Mouse (Mus musculus): ENCODE results near the gene Nr2f2. TPM values are rescaled to one million over a fixed set of nuclear protein-coding genes. Genes with fewer than 3 reads are reported as not detected.

The Nr2f2 gene
- polyA plus RNA-seq, 1 experiment from 2014 or later, result 56.9 TPM

GRCm38 (mm10) chr7:70369061-70369730 is 2.7 kb upstream of the Nr2f2 start:
- H3K9me3 ChIP-seq (ENCODE audit: control insufficient read depth, low read length), result no peaks in the 10 kb centered on the region
- H3K4me1 ChIP-seq (replicated peaks; ENCODE audit: control insufficient read depth, insufficient read depth, low read length), result peaks cover 9% of the 10 kb centered on the region; the same call in 1 of the 2 replicates
- peak; percentile 73 for DNase-seq (ENCODE audit: low spot score)
- ATAC-seq (replicated peaks; ENCODE audit: low FRiP score, low TSS enrichment, low read depth), result no peak
- H3K27me3 ChIP-seq (replicated peaks; ENCODE audit: control insufficient read depth, insufficient read depth, low read length), result peaks cover 17% of the 10 kb centered on the region
- H3K36me3 ChIP-seq (ENCODE audit: control insufficient read depth, insufficient read depth, low read length), result no peaks in the 10 kb centered on the region
- H3K9ac ChIP-seq (ENCODE audit: low read length), result peak overlapping the region; percentile 44
- WGBS, result 7% methylated on average over 37 of the region's 37 CpGs
- H3K4me3 ChIP-seq (ENCODE audit: low read depth, low read length), result peak overlapping the region; percentile 36
- peak overlapping the region; percentile 60 for H3K4me2 ChIP-seq (ENCODE audit: low read length)
- H3K27ac ChIP-seq (ENCODE audit: low read depth), result peak overlapping the region; percentile 57; the same call in 1 of the 2 replicates

GRCm38 (mm10) chr7:70368751-70369060 is 2.2 kb upstream of the Nr2f2 start:
- no peak for DNase-seq (ENCODE audit: low spot score)
- 46% methylated on average over 4 of the region's 4 CpGs for WGBS

GRCm38 (mm10) chr7:70368268-70368655 is 1.7 kb upstream of the Nr2f2 start:
- Histone ChIP-seq H3K36me3 (ENCODE audit: control insufficient read depth, insufficient read depth, low read length) (no peaks in the 10 kb centered on the region), H3K27ac (ENCODE audit: low read depth) (peak overlapping the region; percentile 1; the same call in 1 of the 2 replicates), H3K4me2 (ENCODE audit: low read length) (peak overlapping the region; percentile 60), H3K4me1 (replicated peaks; ENCODE audit: control insufficient read depth, insufficient read depth, low read length) (peaks cover 9% of the 10 kb centered on the region; the same call in 1 of the 2 replicates), H3K9ac (ENCODE audit: low read length) (no peak overlapping the region), H3K27me3 (replicated peaks; ENCODE audit: control insufficient read depth, insufficient read depth, low read length) (peaks cover 20% of the 10 kb centered on the region), H3K4me3 (ENCODE audit: low read depth, low read length) (peak overlapping the region; percentile 8), H3K9me3 (ENCODE audit: control insufficient read depth, low read length) (no peaks in the 10 kb centered on the region)
- DNase-seq (ENCODE audit: low spot score), result no peak
- 51% methylated on average over 6 of the region's 6 CpGs for WGBS
- no peak for ATAC-seq (replicated peaks; ENCODE audit: low FRiP score, low TSS enrichment, low read depth)

More at GRCm38 (mm10) chr7:70368751-70369060, 2.2 kb upstream of the Nr2f2 start:
- Histone ChIP-seq H3K4me1 (replicated peaks; ENCODE audit: control insufficient read depth, insufficient read depth, low read length) (peaks cover 9% of the 10 kb centered on the region; the same call in 1 of the 2 replicates), H3K27ac (ENCODE audit: low read depth) (peak overlapping the region; percentile 57; the same call in 1 of the 2 replicates), H3K9ac (ENCODE audit: low read length) (peak overlapping the region; percentile 44; the same call in 1 of the 2 replicates), H3K4me2 (ENCODE audit: low read length) (peak overlapping the region; percentile 60), H3K27me3 (replicated peaks; ENCODE audit: control insufficient read depth, insufficient read depth, low read length) (peaks cover 17% of the 10 kb centered on the region), H3K36me3 (ENCODE audit: control insufficient read depth, insufficient read depth, low read length) (no peaks in the 10 kb centered on the region), H3K4me3 (ENCODE audit: low read depth, low read length) (peak overlapping the region; percentile 36), H3K9me3 (ENCODE audit: control insufficient read depth, low read length) (no peaks in the 10 kb centered on the region)
- ATAC-seq (replicated peaks; ENCODE audit: low FRiP score, low TSS enrichment, low read depth), result no peak

GRCm38 (mm10) chr7:70367591-70368267 is 1.2 kb upstream of the Nr2f2 start:
- peak overlapping the region; percentile 1; the same call in 1 of the 2 replicates for H3K27ac ChIP-seq (ENCODE audit: low read depth)
- no peak for DNase-seq (ENCODE audit: low spot score)

GRCm38 (mm10) chr7:70366808-70367095 is 217 bp upstream of the Nr2f2 start:
- Histone ChIP-seq H3K4me2 (ENCODE audit: low read length) (peak overlapping the region; percentile 60), H3K27ac (ENCODE audit: low read depth) (peak overlapping the region; percentile 88), H3K4me3 (ENCODE audit: low read depth, low read length) (peak overlapping the region; percentile 55), H3K9ac (ENCODE audit: low read length) (peak overlapping the region; percentile 72), H3K9me3 (ENCODE audit: control insufficient read depth, low read length) (no peaks in the 10 kb centered on the region), H3K4me1 (replicated peaks; ENCODE audit: control insufficient read depth, insufficient read depth, low read length) (peaks cover 12% of the 10 kb centered on the region; the same call in 1 of the 2 replicates), H3K36me3 (ENCODE audit: control insufficient read depth, insufficient read depth, low read length) (no peaks in the 10 kb centered on the region), H3K27me3 (replicated peaks; ENCODE audit: control insufficient read depth, insufficient read depth, low read length) (peaks cover 20% of the 10 kb centered on the region)
- WGBS, result 0% methylated on average over 1 of the region's 1 CpGs
- ATAC-seq (replicated peaks; ENCODE audit: low FRiP score, low TSS enrichment, low read depth) (no peak), DNase-seq (ENCODE audit: low spot score) (no peak)

More at GRCm38 (mm10) chr7:70367591-70368267, 1.2 kb upstream of the Nr2f2 start:
- H3K4me3 ChIP-seq (ENCODE audit: low read depth, low read length), result peak overlapping the region; percentile 55
- peaks cover 11% of the 10 kb centered on the region; the same call in 1 of the 2 replicates for H3K4me1 ChIP-seq (replicated peaks; ENCODE audit: control insufficient read depth, insufficient read depth, low read length)
- no peaks in the 10 kb centered on the region for H3K36me3 ChIP-seq (ENCODE audit: control insufficient read depth, insufficient read depth, low read length)
- H3K9ac ChIP-seq (ENCODE audit: low read length), result peak overlapping the region; percentile 72; the same call in 1 of the 2 replicates
- peak overlapping the region; percentile 60 for H3K4me2 ChIP-seq (ENCODE audit: low read length)
- no peaks in the 10 kb centered on the region for H3K9me3 ChIP-seq (ENCODE audit: control insufficient read depth, low read length)
- WGBS, result 38% methylated on average over 16 of the region's 16 CpGs
- H3K27me3 ChIP-seq (replicated peaks; ENCODE audit: control insufficient read depth, insufficient read depth, low read length), result peaks cover 20% of the 10 kb centered on the region
- ATAC-seq (replicated peaks; ENCODE audit: low FRiP score, low TSS enrichment, low read depth), result peak; percentile 37; the same call in 1 of the 2 replicates

- Histone ChIP-seq H3K9me3 (ENCODE audit: control insufficient read depth, low read length) (no peaks in the 10 kb centered on the region), H3K4me2 (ENCODE audit: low read length) (peak overlapping the region; percentile 60), H3K27me3 (replicated peaks; ENCODE audit: control insufficient read depth, insufficient read depth, low read length) (peaks cover 12% of the 10 kb centered on the region), H3K27ac (ENCODE audit: low read depth) (peak overlapping the region; percentile 88), H3K4me1 (replicated peaks; ENCODE audit: control insufficient read depth, insufficient read depth, low read length) (peaks cover 12% of the 10 kb centered on the region; the same call in 1 of the 2 replicates), H3K4me3 (ENCODE audit: low read depth, low read length) (peak overlapping the region; percentile 55), H3K36me3 (ENCODE audit: control insufficient read depth, insufficient read depth, low read length) (no peaks in the 10 kb centered on the region), H3K9ac (ENCODE audit: low read length) (peak overlapping the region; percentile 72)
- no peak for ATAC-seq (replicated peaks; ENCODE audit: low FRiP score, low TSS enrichment, low read depth)
- WGBS, result under 1% methylated on average over 17 of the region's 17 CpGs
- peak; percentile 85 for DNase-seq (ENCODE audit: low spot score)
Measured at GRCm38 (mm10) chr7:70365401-70365811, 1.1 kb downstream of the Nr2f2 start.

- WGBS, result 3% methylated on average over 3 of the region's 3 CpGs
Measured at GRCm38 (mm10) chr7:70364798-70365197, 1.7 kb downstream of the Nr2f2 start.

GRCm38 (mm10) chr7:70363351-70363750 is 3.2 kb downstream of the Nr2f2 start:
- Histone ChIP-seq H3K4me2 (ENCODE audit: low read length) (peak overlapping the region; percentile 60), H3K36me3 (ENCODE audit: control insufficient read depth, insufficient read depth, low read length) (peaks cover under 1% of the 10 kb centered on the region; the same call in 1 of the 2 replicates), H3K27ac (ENCODE audit: low read depth) (no peak overlapping the region), H3K4me3 (ENCODE audit: low read depth, low read length) (peak overlapping the region; percentile 15), H3K4me1 (replicated peaks; ENCODE audit: control insufficient read depth, insufficient read depth, low read length) (0 out of 2 replicates have a peak, but pooled peaks cover 7% of the 10 kb centered on the region), H3K27me3 (replicated peaks; ENCODE audit: control insufficient read depth, insufficient read depth, low read length) (peaks cover 3% of the 10 kb centered on the region; the same call in 1 of the 2 replicates), H3K9ac (ENCODE audit: low read length) (peak overlapping the region; percentile 35), H3K9me3 (ENCODE audit: control insufficient read depth, low read length) (no peaks in the 10 kb centered on the region)
- ATAC-seq (replicated peaks; ENCODE audit: low FRiP score, low TSS enrichment, low read depth), result no peak
- 52% methylated on average over 4 of the region's 4 CpGs for WGBS
- no peak for DNase-seq (ENCODE audit: low spot score)

More at GRCm38 (mm10) chr7:70364798-70365197, 1.7 kb downstream of the Nr2f2 start:
- DNase-seq (ENCODE audit: low spot score), result no peak
- peaks cover 9% of the 10 kb centered on the region; the same call in 1 of the 2 replicates for H3K27me3 ChIP-seq (replicated peaks; ENCODE audit: control insufficient read depth, insufficient read depth, low read length)
- ATAC-seq (replicated peaks; ENCODE audit: low FRiP score, low TSS enrichment, low read depth), result no peak
- H3K36me3 ChIP-seq (ENCODE audit: control insufficient read depth, insufficient read depth, low read length), result no peaks in the 10 kb centered on the region
- H3K27ac ChIP-seq (ENCODE audit: low read depth), result peak overlapping the region; percentile 88
- H3K9me3 ChIP-seq (ENCODE audit: control insufficient read depth, low read length), result no peaks in the 10 kb centered on the region
- peaks cover 7% of the 10 kb centered on the region; the same call in 1 of the 2 replicates for H3K4me1 ChIP-seq (replicated peaks; ENCODE audit: control insufficient read depth, insufficient read depth, low read length)
- peak overlapping the region; percentile 72 for H3K9ac ChIP-seq (ENCODE audit: low read length)
- H3K4me3 ChIP-seq (ENCODE audit: low read depth, low read length), result peak overlapping the region; percentile 55
- H3K4me2 ChIP-seq (ENCODE audit: low read length), result peak overlapping the region; percentile 60
